21 mouse cellular contexts compared by ENCODE assay signal in genomic region chr5:115861991-115862390, GRCm38 (mm10). TPM values are rescaled to one million over a fixed set of nuclear protein-coding genes. Genes with fewer than 3 reads are reported as not detected.
A peak's percentile ranks its signal among the peaks of the same experiment; 100 is the strongest.
DNase-seq lines count a peak whose midpoint lies in the region; ATAC-seq and TF ChIP-seq lines count a peak whose summit lies in the region.
"Had no signal": no experiment of that assay in that cellular context is flagged by ENCODE, and none has a peak within 500 bp of the region (broad histone marks: within the 10 kb centered on the region; RNA-seq: fewer than 3 reads in every experiment).

No protein-coding gene starts in this region.

- TF ChIP-seq CTCF in stomach, postnatal 0 days (IDR thresholded peaks at IDR 0.05; ENCODE audit: low read depth): no peak

- WGBS in lung, embryonic 16.5 days: 68% methylated on average over 10 of the region's 10 CpGs
- WGBS in stomach, postnatal 0 days: 80% methylated on average over 10 of the region's 10 CpGs

- no peaks in the 10 kb centered on the region for H3K9me3 ChIP-seq in lung, embryonic 16.5 days (ENCODE audit: control insufficient read depth, low read length)
- no peaks in the 10 kb centered on the region for H3K9me3 ChIP-seq in stomach, postnatal 0 days (ENCODE audit: control insufficient read depth, low read length)
- H3K9me3 ChIP-seq: embryonic facial prominence, embryonic 12.5 days; forebrain, embryonic 13.5 days; forebrain, embryonic 15.5 days had no signal

- peak overlapping the region; percentile 7; the same call in 1 of the 2 replicates for H3K27ac ChIP-seq in lung, embryonic 16.5 days (ENCODE audit: low read length)
- H3K27ac ChIP-seq in stomach, postnatal 0 days (replicated peaks): no peak overlapping the region
- H3K27ac ChIP-seq: embryonic facial prominence, embryonic 12.5 days; forebrain, embryonic 13.5 days; forebrain, embryonic 15.5 days had no signal

- H3K4me1 ChIP-seq in lung, embryonic 16.5 days (replicated peaks; ENCODE audit: control insufficient read depth, insufficient read depth, low read length): peaks cover 6% of the 10 kb centered on the region; the same call in 1 of the 2 replicates
- H3K4me1 ChIP-seq in stomach, postnatal 0 days (replicated peaks; ENCODE audit: control insufficient read depth, insufficient read depth): no peaks in the 10 kb centered on the region
- H3K4me1 ChIP-seq: embryonic facial prominence, embryonic 12.5 days had no signal

- H3K27me3 ChIP-seq in lung, embryonic 16.5 days (ENCODE audit: control insufficient read depth, insufficient read depth, low read depth, low read length): no peaks in the 10 kb centered on the region
- H3K27me3 ChIP-seq in stomach, postnatal 0 days (ENCODE audit: control insufficient read depth, insufficient read depth, low read length): no peaks in the 10 kb centered on the region
- H3K27me3 ChIP-seq: embryonic facial prominence, embryonic 12.5 days; forebrain, embryonic 13.5 days; forebrain, embryonic 15.5 days had no signal

- no peak for DNase-seq in lung, adult 18-20 months
- peak; percentile 60 for DNase-seq in retina, postnatal 1 day
- no peak for DNase-seq in retina, embryonic 14.5 days (ENCODE audit: low spot score)
- no peak for DNase-seq in stomach, postnatal 0 days (ENCODE audit: low spot score)
- DNase-seq: adrenal gland, adult 2 months; adrenal gland, postnatal 10 days; adrenal gland, postnatal 25 days; cerebellum, adult 11 months; cerebellum, adult 18-20 months; cerebellum, adult 8-10 months; cerebellum, adult 9-11 months; cerebellum, postnatal 14 days; cerebellum, postnatal 36 days; embryo, embryonic 11 days; forebrain, postnatal 0 days had no signal

- peaks cover 14% of the 10 kb centered on the region for H3K36me3 ChIP-seq in lung, embryonic 16.5 days (ENCODE audit: control insufficient read depth, insufficient read depth, low read length)
- H3K36me3 ChIP-seq in stomach, postnatal 0 days (ENCODE audit: control insufficient read depth, insufficient read depth, low read length): no peaks in the 10 kb centered on the region

- H3K4me2 ChIP-seq in lung, embryonic 16.5 days (ENCODE audit: low read depth, low read length): no peak overlapping the region
- H3K4me2 ChIP-seq in stomach, postnatal 0 days (replicated peaks; ENCODE audit: low read depth): no peak overlapping the region
- H3K4me2 ChIP-seq: embryonic facial prominence, embryonic 12.5 days; forebrain, embryonic 13.5 days; forebrain, embryonic 15.5 days had no signal

- no peak for ATAC-seq in lung, embryonic 16.5 days (ENCODE audit: low read depth)
- 0 out of 2 replicates have a peak, but pooled peaks have one; percentile 19 for ATAC-seq in stomach, postnatal 0 days (ENCODE audit: low FRiP score, low TSS enrichment)
- ATAC-seq in erythroid progenitor cell, adult 5-6 weeks (replicated peaks; ENCODE audit: low FRiP score, poor library complexity, severe bottlenecking): no peak
- ATAC-seq: forebrain, embryonic 13.5 days; forebrain, embryonic 15.5 days; forebrain, postnatal 0 days had no signal

- no peak overlapping the region for H3K4me3 ChIP-seq in lung, embryonic 16.5 days (ENCODE audit: low read length)
- no peak overlapping the region for H3K4me3 ChIP-seq in stomach, postnatal 0 days (ENCODE audit: low read depth, low read length)
- H3K4me3 ChIP-seq: embryonic facial prominence, embryonic 12.5 days; erythroblast, embryonic 14.5 days; forebrain, embryonic 13.5 days; forebrain, embryonic 15.5 days had no signal

- no peak overlapping the region for H3K9ac ChIP-seq in lung, embryonic 16.5 days (ENCODE audit: low read length)
- no peak overlapping the region for H3K9ac ChIP-seq in stomach, postnatal 0 days (ENCODE audit: low read length)
- H3K9ac ChIP-seq: embryonic facial prominence, embryonic 12.5 days; forebrain, embryonic 13.5 days; forebrain, embryonic 15.5 days; forebrain, postnatal 0 days had no signal

- TF ChIP-seq EP300 in stomach, postnatal 0 days (optimal IDR thresholded peaks at IDR 0.05): no peak

RNA-seq across cellular contexts. Expression of gene Cit, which starts 16.9 kb away (rescaled TPM):
- 46.0 and 50.1 TPM in 2 replicates for polyA plus RNA-seq in lung, embryonic 16.5 days (2015; fragmentation: Nextera tagmentation; extraction: Ambion mirVana)
- polyA plus RNA-seq in stomach, postnatal 0 days (2015; fragmentation: Nextera tagmentation; extraction: Ambion mirVana): 4.1 and 5.4 TPM in 2 replicates
- 133 and 146 TPM in 2 replicates for total RNA-seq in erythroid progenitor cell, adult 5-6 weeks (2015; ENCODE audit: low replicate concordance)
- 411 and 513 TPM in 2 replicates for total RNA-seq in erythroid progenitor cell, adult 5-6 weeks (2017; ENCODE audit: low replicate concordance)
